Mouse (Mus musculus): ENCODE results near the gene Itga2. TPM values are rescaled to one million over a fixed set of nuclear protein-coding genes. Genes with fewer than 3 reads are reported as not detected.

The Itga2 gene
- 4.3 and 5.9 TPM in 2 replicates for polyA plus RNA-seq (2015; fragmentation: Nextera tagmentation; extraction: Ambion mirVana)

GRCm38 (mm10) chr13:114931775-114932294 is at the start of gene Itga2:
Gene Itga2, minus strand, starts transcription at chr13:114932100.
- Histone ChIP-seq H3K9me3 (ENCODE audit: control insufficient read depth, low read length) (no peaks in the 10 kb centered on the region), H3K27ac (ENCODE audit: low read length) (peak within 1 kb of the TSS; percentile 78), H3K4me1 (ENCODE audit: control insufficient read depth, insufficient read depth, low read length) (0 out of 2 replicates have a peak, but pooled peaks cover 4% of the 10 kb centered on the region), H3K4me3 (ENCODE audit: low read length) (peak within 1 kb of the TSS; percentile 64), H3K27me3 (replicated peaks; ENCODE audit: control insufficient read depth, insufficient read depth, low read length) (no peaks in the 10 kb centered on the region), H3K36me3 (ENCODE audit: control insufficient read depth, insufficient read depth, low read length) (no peaks in the 10 kb centered on the region), H3K4me2 (ENCODE audit: low read depth, low read length) (peak within 1 kb of the TSS; percentile 70), H3K9ac (ENCODE audit: low read depth, low read length) (peak within 1 kb of the TSS; percentile 72)
- WGBS, result under 1% methylated on average over 28 of the region's 28 CpGs
- peak; percentile 88 for ATAC-seq

- Histone ChIP-seq H3K4me2 (ENCODE audit: low read depth, low read length) (no peak overlapping the region), H3K27ac (ENCODE audit: low read length) (no peak overlapping the region), H3K4me1 (ENCODE audit: control insufficient read depth, insufficient read depth, low read length) (no peaks in the 10 kb centered on the region), H3K27me3 (replicated peaks; ENCODE audit: control insufficient read depth, insufficient read depth, low read length) (no peaks in the 10 kb centered on the region), H3K9me3 (ENCODE audit: control insufficient read depth, low read length) (no peaks in the 10 kb centered on the region), H3K36me3 (ENCODE audit: control insufficient read depth, insufficient read depth, low read length) (no peaks in the 10 kb centered on the region), H3K4me3 (ENCODE audit: low read length) (no peak overlapping the region), H3K9ac (ENCODE audit: low read depth, low read length) (no peak overlapping the region)
- no peak for ATAC-seq
- 54% methylated on average over 10 of the region's 10 CpGs for WGBS
Measured at GRCm38 (mm10) chr13:114980831-114981419, 49.0 kb upstream of the Itga2 start.

DNA sequence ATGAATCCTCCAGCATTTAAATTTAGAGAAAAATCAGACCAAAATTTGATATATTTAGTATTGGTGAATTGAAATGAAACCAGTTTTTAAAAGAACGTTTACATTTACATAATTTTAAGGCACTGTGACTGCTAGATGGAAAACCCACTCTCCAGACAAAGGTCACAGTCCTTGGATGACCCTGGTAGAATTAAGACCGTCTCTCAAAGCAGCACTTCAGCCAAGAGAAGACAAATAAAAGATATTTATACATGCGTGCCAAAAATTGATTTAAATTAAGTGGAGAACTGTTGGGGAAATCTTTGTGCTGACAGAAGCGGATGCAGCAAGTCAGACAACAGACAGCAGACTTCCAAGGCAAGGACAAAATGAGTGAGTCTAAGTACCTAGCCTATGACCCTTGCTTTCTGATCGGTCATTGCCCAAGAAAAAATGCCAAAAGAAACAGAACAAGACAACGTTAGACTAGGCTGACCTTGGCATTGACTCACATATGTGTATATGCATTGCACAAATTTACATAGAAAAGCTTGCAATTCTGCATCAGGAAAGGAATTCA is 42.7 kb upstream of the Itga2 start:
- H3K4me1 ChIP-seq (ENCODE audit: control insufficient read depth, insufficient read depth, low read length), result no peaks in the 10 kb centered on the region
- H3K27ac ChIP-seq (ENCODE audit: low read length), result no peak overlapping the region
- H3K27me3 ChIP-seq (replicated peaks; ENCODE audit: control insufficient read depth, insufficient read depth, low read length), result no peaks in the 10 kb centered on the region
- no peak overlapping the region for H3K4me3 ChIP-seq (ENCODE audit: low read length)
- no peak overlapping the region for H3K9ac ChIP-seq (ENCODE audit: low read depth, low read length)
- 54% methylated on average over 6 of the region's 6 CpGs for WGBS
- no peak for ATAC-seq
- H3K9me3 ChIP-seq (ENCODE audit: control insufficient read depth, low read length), result no peaks in the 10 kb centered on the region
- no peaks in the 10 kb centered on the region for H3K36me3 ChIP-seq (ENCODE audit: control insufficient read depth, insufficient read depth, low read length)
- no peak overlapping the region for H3K4me2 ChIP-seq (ENCODE audit: low read depth, low read length)

DNA sequence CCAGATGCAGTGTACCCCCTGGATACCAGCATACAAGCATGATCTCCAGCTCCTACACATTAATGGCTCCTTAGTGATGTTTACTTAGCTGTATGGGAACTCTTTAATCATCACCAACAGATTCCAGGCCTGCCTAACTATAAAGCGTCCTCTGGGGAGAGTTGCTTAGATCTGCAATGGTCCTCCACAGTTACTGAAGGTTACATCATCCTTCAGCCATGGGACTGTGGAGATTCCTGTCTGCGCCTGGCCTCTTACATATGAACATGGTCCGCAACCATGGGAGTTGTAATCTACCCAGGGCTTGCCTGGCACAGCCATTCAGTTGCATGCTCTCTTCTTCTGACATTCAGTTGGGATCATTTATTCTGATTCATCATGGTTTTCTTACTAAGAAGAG is 40.0 kb upstream of the Itga2 start:
- Histone ChIP-seq H3K27me3 (replicated peaks; ENCODE audit: control insufficient read depth, insufficient read depth, low read length) (no peaks in the 10 kb centered on the region), H3K4me3 (ENCODE audit: low read length) (no peak overlapping the region), H3K9me3 (ENCODE audit: control insufficient read depth, low read length) (no peaks in the 10 kb centered on the region), H3K36me3 (ENCODE audit: control insufficient read depth, insufficient read depth, low read length) (no peaks in the 10 kb centered on the region), H3K27ac (ENCODE audit: low read length) (no peak overlapping the region), H3K4me2 (ENCODE audit: low read depth, low read length) (no peak overlapping the region), H3K4me1 (ENCODE audit: control insufficient read depth, insufficient read depth, low read length) (no peaks in the 10 kb centered on the region), H3K9ac (ENCODE audit: low read depth, low read length) (no peak overlapping the region)
- WGBS, result 66% methylated on average over 3 of the region's 3 CpGs
- ATAC-seq, result peak; percentile 55; the same call in 1 of the 2 replicates

DNA sequence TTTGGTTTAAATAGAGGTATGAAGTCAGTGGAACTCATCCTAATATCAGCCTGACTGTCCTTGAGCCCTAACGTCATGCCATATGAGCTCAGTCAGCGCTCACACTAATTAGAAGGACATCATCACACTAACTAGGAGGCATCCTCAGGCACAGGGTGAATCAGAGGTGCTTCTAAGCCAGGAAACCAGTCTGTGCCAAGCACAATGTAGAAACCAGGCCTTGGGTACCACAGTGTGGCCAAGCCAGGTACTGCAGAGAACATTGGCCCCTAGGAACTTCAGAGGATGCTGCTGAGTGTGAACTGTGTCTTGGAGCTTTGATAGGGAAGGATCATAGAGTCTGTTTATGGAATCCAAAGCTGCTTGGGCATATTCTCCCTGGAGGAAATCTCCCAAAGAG is 32.3 kb upstream of the Itga2 start:
- H3K9ac ChIP-seq (ENCODE audit: low read depth, low read length), result no peak overlapping the region
- H3K36me3 ChIP-seq (ENCODE audit: control insufficient read depth, insufficient read depth, low read length), result no peaks in the 10 kb centered on the region
- no peak overlapping the region for H3K27ac ChIP-seq (ENCODE audit: low read length)
- ATAC-seq, result peak; percentile 86
- WGBS, result 39% methylated on average over 2 of the region's 2 CpGs
- H3K9me3 ChIP-seq (ENCODE audit: control insufficient read depth, low read length), result no peaks in the 10 kb centered on the region
- no peak overlapping the region for H3K4me3 ChIP-seq (ENCODE audit: low read length)
- H3K4me2 ChIP-seq (ENCODE audit: low read depth, low read length), result no peak overlapping the region
- no peaks in the 10 kb centered on the region for H3K27me3 ChIP-seq (replicated peaks; ENCODE audit: control insufficient read depth, insufficient read depth, low read length)
- H3K4me1 ChIP-seq (ENCODE audit: control insufficient read depth, insufficient read depth, low read length), result no peaks in the 10 kb centered on the region

GRCm38 (mm10) chr13:114954516-114954915 is 22.6 kb upstream of the Itga2 start:
- Histone ChIP-seq H3K4me1 (ENCODE audit: control insufficient read depth, insufficient read depth, low read length) (no peaks in the 10 kb centered on the region), H3K9ac (ENCODE audit: low read depth, low read length) (no peak overlapping the region), H3K9me3 (ENCODE audit: control insufficient read depth, low read length) (no peaks in the 10 kb centered on the region), H3K36me3 (ENCODE audit: control insufficient read depth, insufficient read depth, low read length) (no peaks in the 10 kb centered on the region), H3K27me3 (replicated peaks; ENCODE audit: control insufficient read depth, insufficient read depth, low read length) (no peaks in the 10 kb centered on the region), H3K27ac (ENCODE audit: low read length) (no peak overlapping the region), H3K4me3 (ENCODE audit: low read length) (no peak overlapping the region), H3K4me2 (ENCODE audit: low read depth, low read length) (no peak overlapping the region)
- ATAC-seq, result no peak

DNA sequence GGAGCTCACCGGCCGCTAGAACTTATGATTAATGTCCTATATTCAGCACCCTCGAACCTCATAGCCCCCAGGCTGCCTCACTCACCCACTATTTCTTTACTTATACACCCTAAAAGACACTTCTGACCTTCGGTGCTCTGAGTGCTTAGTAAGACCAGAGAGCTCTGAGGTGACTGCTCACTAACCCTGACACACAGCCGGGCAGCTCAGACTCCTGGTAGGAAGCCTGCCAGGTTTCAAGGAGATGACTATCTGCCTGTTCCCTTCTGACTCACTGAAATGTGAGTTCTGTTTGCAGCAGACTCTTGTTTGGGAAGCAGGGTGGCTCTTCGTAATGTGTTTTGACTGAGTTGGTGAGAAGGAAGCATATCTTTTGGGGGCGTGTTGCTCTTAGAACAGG is 1.6 kb upstream of the Itga2 start:
- H3K4me3 ChIP-seq (ENCODE audit: low read length), result no peak overlapping the region
- H3K4me2 ChIP-seq (ENCODE audit: low read depth, low read length), result no peak overlapping the region
- H3K9me3 ChIP-seq (ENCODE audit: control insufficient read depth, low read length), result no peaks in the 10 kb centered on the region
- H3K9ac ChIP-seq (ENCODE audit: low read depth, low read length), result no peak overlapping the region
- H3K36me3 ChIP-seq (ENCODE audit: control insufficient read depth, insufficient read depth, low read length), result no peaks in the 10 kb centered on the region
- H3K27me3 ChIP-seq (replicated peaks; ENCODE audit: control insufficient read depth, insufficient read depth, low read length), result no peaks in the 10 kb centered on the region
- 0 out of 2 replicates have a peak, but pooled peaks cover 4% of the 10 kb centered on the region for H3K4me1 ChIP-seq (ENCODE audit: control insufficient read depth, insufficient read depth, low read length)
- no peak overlapping the region for H3K27ac ChIP-seq (ENCODE audit: low read length)
- ATAC-seq, result no peak
- WGBS, result 83% methylated on average over 7 of the region's 7 CpGs

DNA sequence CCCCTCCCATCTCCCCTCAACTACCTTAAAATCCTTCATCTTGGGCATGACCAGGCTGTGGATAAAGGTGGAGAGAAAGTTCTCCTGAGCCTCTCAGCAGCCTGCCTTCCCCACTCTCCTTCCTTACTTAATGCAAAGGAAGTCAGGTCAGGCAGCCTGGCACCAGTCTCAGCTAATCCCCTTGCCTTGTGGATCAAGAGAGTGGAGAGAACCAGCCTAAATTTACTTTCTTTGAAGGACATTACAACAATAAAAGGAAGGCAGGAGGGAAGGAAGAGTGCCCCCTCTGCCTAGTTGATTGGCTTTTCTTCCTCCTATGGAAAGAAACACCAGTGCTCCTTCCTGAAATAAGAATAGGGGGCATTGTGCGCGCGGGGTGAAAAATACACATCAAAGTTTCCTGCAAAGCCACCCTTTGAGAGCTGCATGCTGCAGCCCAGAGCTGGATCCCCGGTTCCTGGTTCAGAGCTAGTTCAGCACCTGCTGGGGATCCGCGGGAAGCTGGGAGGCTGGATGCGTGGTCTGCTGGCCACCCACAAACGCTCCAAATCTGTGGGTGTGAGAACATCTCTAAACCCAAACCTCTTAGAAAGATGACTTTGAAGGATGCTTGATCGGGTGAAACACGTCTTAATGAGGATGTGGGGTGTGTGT is 777 bp downstream of the Itga2 start:
- Histone ChIP-seq H3K36me3 (ENCODE audit: control insufficient read depth, insufficient read depth, low read length) (no peaks in the 10 kb centered on the region), H3K4me2 (ENCODE audit: low read depth, low read length) (peak overlapping the region; percentile 70), H3K9me3 (ENCODE audit: control insufficient read depth, low read length) (no peaks in the 10 kb centered on the region), H3K4me1 (ENCODE audit: control insufficient read depth, insufficient read depth, low read length) (0 out of 2 replicates have a peak, but pooled peaks cover 4% of the 10 kb centered on the region), H3K27me3 (replicated peaks; ENCODE audit: control insufficient read depth, insufficient read depth, low read length) (no peaks in the 10 kb centered on the region), H3K27ac (ENCODE audit: low read length) (peak overlapping the region; percentile 78), H3K9ac (ENCODE audit: low read depth, low read length) (peak overlapping the region; percentile 72), H3K4me3 (ENCODE audit: low read length) (peak overlapping the region; percentile 64)
- ATAC-seq, result peak; percentile 73
- under 1% methylated on average over 10 of the region's 10 CpGs for WGBS

DNA sequence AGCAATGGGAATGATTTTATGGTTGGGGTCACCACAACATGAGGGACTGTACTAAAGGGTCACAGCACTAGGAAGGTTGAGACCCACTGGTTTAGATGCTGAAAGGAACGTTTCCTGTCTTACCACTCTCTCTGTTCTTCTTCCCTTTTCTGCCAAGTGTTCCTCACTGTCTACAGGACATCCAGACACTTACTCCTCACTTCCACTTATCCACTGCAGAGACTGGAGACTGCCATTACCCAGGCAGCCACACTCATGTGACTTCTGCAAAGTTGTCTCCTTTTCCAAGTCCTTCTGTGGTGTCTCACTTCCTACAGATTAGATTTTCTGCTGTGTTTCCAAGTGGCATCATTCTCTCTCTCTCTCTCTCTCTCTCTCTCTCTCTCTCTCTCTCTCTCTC is 7.1 kb downstream of the Itga2 start:
- H3K9ac ChIP-seq (ENCODE audit: low read depth, low read length), result no peak overlapping the region
- no peak for ATAC-seq

More for the DNA sequence above, 7.1 kb downstream of the Itga2 start:
- Histone ChIP-seq H3K4me2 (ENCODE audit: low read depth, low read length) (no peak overlapping the region), H3K4me1 (ENCODE audit: control insufficient read depth, insufficient read depth, low read length) (peaks cover 14% of the 10 kb centered on the region; the same call in 1 of the 2 replicates), H3K4me3 (ENCODE audit: low read length) (no peak overlapping the region), H3K36me3 (ENCODE audit: control insufficient read depth, insufficient read depth, low read length) (0 out of 2 replicates have a peak, but pooled peaks cover 2% of the 10 kb centered on the region), H3K9me3 (ENCODE audit: control insufficient read depth, low read length) (no peaks in the 10 kb centered on the region), H3K27me3 (replicated peaks; ENCODE audit: control insufficient read depth, insufficient read depth, low read length) (no peaks in the 10 kb centered on the region), H3K27ac (ENCODE audit: low read length) (no peak overlapping the region)
- 57% methylated on average over 1 of the region's 1 CpGs for WGBS
